Comparison of ENCODE assay signal across 20 mouse cellular contexts in the genomic region with DNA sequence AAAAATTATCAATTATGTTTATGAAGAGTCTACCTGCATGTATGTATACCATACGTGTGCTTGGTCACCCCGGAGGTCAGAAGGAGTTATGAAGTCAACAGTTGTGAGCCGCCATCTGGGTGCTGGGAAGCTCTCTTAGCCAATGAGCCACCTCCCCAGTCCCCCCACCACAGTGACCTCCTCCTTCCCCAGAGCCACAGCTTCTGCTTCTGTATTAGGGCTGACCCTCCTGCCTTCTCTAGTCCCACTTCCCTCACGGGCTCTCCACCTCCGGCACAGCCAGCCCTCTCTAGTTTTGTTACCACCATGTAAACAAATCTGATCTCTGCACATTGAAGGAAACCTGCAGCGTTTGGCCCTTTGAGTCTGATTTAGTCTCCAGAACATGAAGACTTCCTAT. TPM values are rescaled to one million over a fixed set of nuclear protein-coding genes. Genes with fewer than 3 reads are reported as not detected.
A peak's percentile ranks its signal among the peaks of the same experiment; 100 is the strongest.
DNase-seq lines count a peak whose midpoint lies in the region; ATAC-seq lines count a peak whose summit lies in the region.
"Had no signal": no experiment of that assay in that cellular context is flagged by ENCODE, and none has a peak within 500 bp of the region (broad histone marks: within the 10 kb centered on the region; RNA-seq: fewer than 3 reads in every experiment).

No protein-coding gene starts in this region.

- DNase-seq in urinary bladder, adult 2 months (ENCODE audit: low spot score) = no peak
- DNase-seq in spleen, postnatal 36 days (ENCODE audit: low spot score in 2 of 2) = no peak
- DNase-seq: adrenal gland, postnatal 10 days; cerebellum, adult 11 months; cerebellum, adult 9-10 months; cerebellum, postnatal 25 days; forebrain, postnatal 0 days; gastrocnemius, postnatal 14 days; heart, adult 11 months; heart, postnatal 4 days had no signal

- H3K9me3 ChIP-seq in liver, embryonic 15.5 days (replicated peaks) = no peaks in the 10 kb centered on the region
- H3K9me3 ChIP-seq in intestine, embryonic 15.5 days = no peaks in the 10 kb centered on the region
- no peaks in the 10 kb centered on the region for H3K9me3 ChIP-seq in forebrain, embryonic 15.5 days
- H3K9me3 ChIP-seq: embryonic facial prominence, embryonic 13.5 days; forebrain, embryonic 12.5 days; heart, embryonic 13.5 days had no signal

- H3K27ac ChIP-seq in liver, embryonic 15.5 days (replicated peaks) = peak overlapping the region; percentile 93
- H3K27ac ChIP-seq in intestine, embryonic 15.5 days = no peak overlapping the region
- no peak overlapping the region for H3K27ac ChIP-seq in forebrain, embryonic 15.5 days (replicated peaks)
- H3K27ac ChIP-seq: embryonic facial prominence, embryonic 13.5 days; forebrain, embryonic 12.5 days; heart, embryonic 13.5 days; hindbrain, embryonic 14.5 days had no signal

- ATAC-seq in common myeloid progenitor, adult 5-6 weeks (replicated peaks; ENCODE audit: low read depth, poor library complexity, severe bottlenecking) = peak; percentile 70
- peak; percentile 61 to 63; a peak in 2 of 4 replicates for ATAC-seq in hematopoietic stem cell, adult 5-6 weeks (replicated peaks in 1 of 2; ENCODE audit: insufficient read depth in 1 of 2, low FRiP score in 2 of 2, low TSS enrichment in 1 of 2, low read depth in 1 of 2, poor library complexity in 2 of 2, severe bottlenecking in 2 of 2)
- ATAC-seq in liver, embryonic 15.5 days (ENCODE audit: insufficient read depth) = no peak
- ATAC-seq in megakaryocyte progenitor cell, adult 5-6 weeks (replicated peaks; ENCODE audit: poor library complexity) = peak; percentile 73
- no peak for ATAC-seq in intestine, embryonic 15.5 days
- ATAC-seq in forebrain, embryonic 15.5 days (replicated peaks) = no peak
- ATAC-seq: forebrain, postnatal 0 days had no signal

- peaks cover 54% of the 10 kb centered on the region for H3K4me1 ChIP-seq in liver, embryonic 15.5 days (replicated peaks)
- H3K4me1 ChIP-seq in intestine, embryonic 15.5 days (replicated peaks) = 0 out of 2 replicates have a peak, but pooled peaks cover 3% of the 10 kb centered on the region
- no peaks in the 10 kb centered on the region for H3K4me1 ChIP-seq in forebrain, embryonic 15.5 days
- H3K4me1 ChIP-seq: forebrain, embryonic 12.5 days had no signal

- H3K27me3 ChIP-seq in liver, embryonic 15.5 days = 0 out of 2 replicates have a peak, but pooled peaks cover 7% of the 10 kb centered on the region
- no peaks in the 10 kb centered on the region for H3K27me3 ChIP-seq in intestine, embryonic 15.5 days (replicated peaks)
- H3K27me3 ChIP-seq in forebrain, embryonic 15.5 days = no peaks in the 10 kb centered on the region
- H3K27me3 ChIP-seq: embryonic facial prominence, embryonic 13.5 days; forebrain, embryonic 12.5 days; heart, embryonic 13.5 days had no signal

- 36% methylated on average over 6 of the region's 6 CpGs for WGBS in liver, embryonic 15.5 days (ENCODE audit: insufficient replicate concordance)
- 45% methylated on average over 6 of the region's 6 CpGs for WGBS in intestine, embryonic 15.5 days
- WGBS in forebrain, embryonic 15.5 days = 71% methylated on average over 6 of the region's 6 CpGs

- H3K36me3 ChIP-seq in liver, embryonic 15.5 days (replicated peaks) = no peaks in the 10 kb centered on the region
- no peaks in the 10 kb centered on the region for H3K36me3 ChIP-seq in intestine, embryonic 15.5 days
- no peaks in the 10 kb centered on the region for H3K36me3 ChIP-seq in forebrain, embryonic 15.5 days
- H3K36me3 ChIP-seq: embryonic facial prominence, embryonic 13.5 days; forebrain, embryonic 12.5 days; heart, embryonic 13.5 days had no signal

- H3K4me2 ChIP-seq in liver, embryonic 15.5 days = no peak overlapping the region
- no peak overlapping the region for H3K4me2 ChIP-seq in intestine, embryonic 15.5 days (replicated peaks)
- H3K4me2 ChIP-seq in forebrain, embryonic 15.5 days (replicated peaks) = no peak overlapping the region
- H3K4me2 ChIP-seq: embryonic facial prominence, embryonic 13.5 days; forebrain, embryonic 12.5 days; heart, embryonic 13.5 days; hindbrain, embryonic 14.5 days had no signal

- H3K9ac ChIP-seq in liver, embryonic 15.5 days = no peak overlapping the region
- no peak overlapping the region for H3K9ac ChIP-seq in intestine, embryonic 15.5 days
- no peak overlapping the region for H3K9ac ChIP-seq in forebrain, embryonic 15.5 days (replicated peaks)
- H3K9ac ChIP-seq: embryonic facial prominence, embryonic 13.5 days; forebrain, embryonic 12.5 days; forebrain, postnatal 0 days; heart, embryonic 13.5 days; hindbrain, embryonic 14.5 days had no signal

- H3K4me3 ChIP-seq in liver, embryonic 15.5 days (replicated peaks) = no peak overlapping the region
- no peak overlapping the region for H3K4me3 ChIP-seq in intestine, embryonic 15.5 days (replicated peaks)
- no peak overlapping the region for H3K4me3 ChIP-seq in forebrain, embryonic 15.5 days
- H3K4me3 ChIP-seq: embryonic facial prominence, embryonic 13.5 days; forebrain, embryonic 12.5 days; heart, embryonic 13.5 days had no signal

RNA-seq across cellular contexts. Expression of gene Mark3, which starts 16.8 kb away (rescaled TPM):
- 60.4 and 76.4 TPM in 2 replicates for total RNA-seq in common myeloid progenitor, adult 5-6 weeks (2017)
- total RNA-seq in hematopoietic stem cell, adult 5-6 weeks (2017) = 68.9 and 75.9 TPM in 2 replicates
- polyA plus RNA-seq in liver, embryonic 15.5 days (2015; fragmentation: Nextera tagmentation; extraction: Ambion mirVana) = 13.3 and 17.4 TPM in 2 replicates
- 60.2 and 88.1 TPM in 2 replicates for total RNA-seq in megakaryocyte progenitor cell, adult 5-6 weeks (2015)
- total RNA-seq in megakaryocyte progenitor cell, adult 5-6 weeks (2017) = 63.5 and 73.1 TPM in 2 replicates
- polyA plus RNA-seq in intestine, embryonic 15.5 days (2015; fragmentation: Nextera tagmentation; extraction: Ambion mirVana) = 22.4 and 30.5 TPM in 2 replicates
- polyA plus RNA-seq in urinary bladder, adult 2 months (2012; rRNA removed) = 56.1 and 59.8 TPM in 2 replicates
- polyA plus RNA-seq in forebrain, embryonic 15.5 days (2015; fragmentation: Nextera tagmentation; extraction: Ambion mirVana) = 46.1 and 54.4 TPM in 2 replicates

RNA-seq across cellular contexts. Expression of gene Eif5, which starts 19.7 kb away (rescaled TPM):
- total RNA-seq in common myeloid progenitor, adult 5-6 weeks (2017) = 309 and 347 TPM in 2 replicates
- 352 and 436 TPM in 2 replicates for total RNA-seq in hematopoietic stem cell, adult 5-6 weeks (2017)
- polyA plus RNA-seq in liver, embryonic 15.5 days (2015; fragmentation: Nextera tagmentation; extraction: Ambion mirVana) = 499 and 578 TPM in 2 replicates
- 349 and 403 TPM in 2 replicates for total RNA-seq in megakaryocyte progenitor cell, adult 5-6 weeks (2015)
- total RNA-seq in megakaryocyte progenitor cell, adult 5-6 weeks (2017) = 221 and 322 TPM in 2 replicates
- 574 and 692 TPM in 2 replicates for polyA plus RNA-seq in intestine, embryonic 15.5 days (2015; fragmentation: Nextera tagmentation; extraction: Ambion mirVana)
- 139 and 141 TPM in 2 replicates for polyA plus RNA-seq in urinary bladder, adult 2 months (2012; rRNA removed)
- 620 and 638 TPM in 2 replicates for polyA plus RNA-seq in forebrain, embryonic 15.5 days (2015; fragmentation: Nextera tagmentation; extraction: Ambion mirVana)

Comparison
In these comparisons a context has a peak if more than half of its experiments do, and no peak if none do; other contexts are left out.
1. ATAC-seq: peak in common myeloid progenitor, adult 5-6 weeks (single experiment), hematopoietic stem cell, adult 5-6 weeks (2 of 2) and megakaryocyte progenitor cell, adult 5-6 weeks (single experiment); none in liver, embryonic 15.5 days (single experiment), intestine, embryonic 15.5 days (single experiment) and forebrain, embryonic 15.5 days (single experiment).